Mouse (Mus musculus): ENCODE results near the gene Ttc38.

Gene Ttc38

GRCm38 (mm10) chr15:85831954-85832590, at the start of gene Ttc38:
TSS of gene Ttc38 (plus strand) at chr15:85832306.
- peak; percentile 88 to 89 for DNase-seq (ENCODE audit: low spot score in 2 of 2)

- DNase-seq (ENCODE audit: low spot score in 2 of 2), result no peak
Observed at GRCm38 (mm10) chr15:85783146-85783545, 49.0 kb upstream of the Ttc38 start.

GRCm38 (mm10) chr15:85784341-85784740, 47.8 kb upstream of the Ttc38 start:
- peak in 1 of 2 experiments; percentile 2 for DNase-seq (ENCODE audit: low spot score in 2 of 2)

- DNase-seq (ENCODE audit: low spot score in 2 of 2), result no peak
Observed at GRCm38 (mm10) chr15:85786711-85787110, 45.4 kb upstream of the Ttc38 start.

GRCm38 (mm10) chr15:85787482-85787881, 44.6 kb upstream of the Ttc38 start:
- no peak for DNase-seq (ENCODE audit: low spot score in 2 of 2)

- DNase-seq (ENCODE audit: low spot score in 2 of 2), result no peak
Observed at GRCm38 (mm10) chr15:85788051-85788450, 44.1 kb upstream of the Ttc38 start.

GRCm38 (mm10) chr15:85788633-85789032, 43.5 kb upstream of the Ttc38 start:
- DNase-seq (ENCODE audit: low spot score in 2 of 2), result no peak

GRCm38 (mm10) chr15:85791449-85791848, 40.7 kb upstream of the Ttc38 start:
- DNase-seq (ENCODE audit: low spot score in 2 of 2), result no peak

GRCm38 (mm10) chr15:85792819-85793218, 39.3 kb upstream of the Ttc38 start:
- DNase-seq (ENCODE audit: low spot score in 2 of 2), result peak; percentile 87 to 88

- DNase-seq (ENCODE audit: low spot score in 2 of 2), result no peak
Observed at GRCm38 (mm10) chr15:85795516-85795915, 36.6 kb upstream of the Ttc38 start.

GRCm38 (mm10) chr15:85798676-85799075, 33.4 kb upstream of the Ttc38 start:
- no peak for DNase-seq (ENCODE audit: low spot score in 2 of 2)

- DNase-seq (ENCODE audit: low spot score in 2 of 2), result no peak
Observed at GRCm38 (mm10) chr15:85802931-85803330, 29.2 kb upstream of the Ttc38 start.

- no peak for DNase-seq (ENCODE audit: low spot score in 2 of 2)
Observed at GRCm38 (mm10) chr15:85806886-85807285, 25.2 kb upstream of the Ttc38 start.

GRCm38 (mm10) chr15:85807404-85807803, 24.7 kb upstream of the Ttc38 start:
- no peak for DNase-seq (ENCODE audit: low spot score in 2 of 2)

- DNase-seq (ENCODE audit: low spot score in 2 of 2), result no peak
Observed at GRCm38 (mm10) chr15:85808031-85808430, 24.1 kb upstream of the Ttc38 start.

GRCm38 (mm10) chr15:85808434-85808833, 23.7 kb upstream of the Ttc38 start:
- DNase-seq (ENCODE audit: low spot score in 2 of 2), result no peak

GRCm38 (mm10) chr15:85809091-85809490, 23.0 kb upstream of the Ttc38 start:
- DNase-seq (ENCODE audit: low spot score in 2 of 2), result no peak

GRCm38 (mm10) chr15:85810462-85810805, 21.7 kb upstream of the Ttc38 start:
- no peak for DNase-seq (ENCODE audit: low spot score in 2 of 2)

- peak; percentile 83 to 92 for DNase-seq (ENCODE audit: low spot score in 2 of 2)
Observed at GRCm38 (mm10) chr15:85810806-85811521, 21.1 kb upstream of the Ttc38 start.

GRCm38 (mm10) chr15:85811535-85812277, 20.4 kb upstream of the Ttc38 start, which contains the start of gene Cdpf1:
TSS of gene Cdpf1 (minus strand) at chr15:85811697.
- peak; percentile 99 for DNase-seq (ENCODE audit: low spot score in 2 of 2)

GRCm38 (mm10) chr15:85813428-85813827, 18.7 kb upstream of the Ttc38 start:
- DNase-seq (ENCODE audit: low spot score in 2 of 2), result no peak

- DNase-seq (ENCODE audit: low spot score in 2 of 2), result peak; percentile 38 to 52
Observed at GRCm38 (mm10) chr15:85821203-85822010, 10.7 kb upstream of the Ttc38 start, which contains the start of gene Pkdrej. TSS of gene Pkdrej (minus strand) at chr15:85821734.
